Mouse (Mus musculus) heart, adult 9 months (tissue): ENCODE results near the gene Shank1.
"Not testable (repeated sequence)": the region's sequence is repeated elsewhere in the genome, so short reads cannot be mapped to it uniquely, and the experiment has no call there.

ENCODE experiments used
- DNase-seq, 2 experiments: peaks; one replicate each; pipeline ENCODE4 v3.0.0; 2022; ENCODE audit warnings: low spot score in 2 of 2

Shank1 gene

GRCm38 (mm10) chr7:44309475-44310284, at the start of gene Shank1:
TSS of gene Shank1 (plus strand) at chr7:44310253.
- no peak for DNase-seq

DNA sequence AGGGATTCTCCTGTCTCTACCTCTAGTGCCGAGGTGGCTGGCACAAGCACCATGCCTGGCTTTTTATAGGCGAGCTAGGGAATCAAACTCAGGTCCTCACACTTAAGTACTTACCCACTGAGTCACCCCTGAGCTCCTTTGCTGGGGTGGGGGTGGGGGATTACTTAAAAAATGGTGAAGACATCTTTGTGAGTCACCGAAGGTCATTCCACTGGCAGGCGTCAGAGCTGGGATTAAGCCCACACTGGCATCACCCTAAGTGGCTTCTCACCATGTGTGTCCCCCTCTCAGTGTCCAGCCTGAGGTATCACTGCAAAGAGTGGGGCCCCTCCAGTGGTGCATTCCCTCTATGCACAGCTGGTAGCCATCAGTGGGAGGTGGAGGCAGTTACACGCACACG, 49.6 kb upstream of the Shank1 start:
- DNase-seq: no peak

DNA sequence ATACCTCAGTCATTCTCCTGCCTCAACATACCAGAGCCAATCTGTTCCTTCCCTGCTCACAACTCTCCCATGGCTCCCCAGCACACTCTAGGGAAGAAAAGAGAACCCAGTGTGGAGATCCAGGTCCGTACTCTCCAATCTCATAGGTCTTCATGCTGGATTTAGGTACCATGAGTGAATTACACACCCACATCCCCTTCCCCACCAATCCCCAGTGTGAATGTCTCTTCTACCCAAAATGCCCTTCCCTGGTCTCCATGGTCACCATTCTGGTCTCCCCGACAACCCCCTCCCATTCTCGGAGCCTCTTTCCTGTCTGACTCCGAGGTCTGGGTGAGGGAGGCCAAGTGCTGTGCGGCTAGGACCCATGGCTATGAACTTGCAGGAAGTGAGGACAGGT, 48.9 kb upstream of the Shank1 start, which contains the start of gene Gm15517:
Gm15517 (plus strand) TSS at position 301 of the 400 bp plus-strand sequence.
- DNase-seq: no peak

GRCm38 (mm10) chr7:44262791-44263643, 47.0 kb upstream of the Shank1 start:
- DNase-seq: peak; percentile 69 to 92

DNA sequence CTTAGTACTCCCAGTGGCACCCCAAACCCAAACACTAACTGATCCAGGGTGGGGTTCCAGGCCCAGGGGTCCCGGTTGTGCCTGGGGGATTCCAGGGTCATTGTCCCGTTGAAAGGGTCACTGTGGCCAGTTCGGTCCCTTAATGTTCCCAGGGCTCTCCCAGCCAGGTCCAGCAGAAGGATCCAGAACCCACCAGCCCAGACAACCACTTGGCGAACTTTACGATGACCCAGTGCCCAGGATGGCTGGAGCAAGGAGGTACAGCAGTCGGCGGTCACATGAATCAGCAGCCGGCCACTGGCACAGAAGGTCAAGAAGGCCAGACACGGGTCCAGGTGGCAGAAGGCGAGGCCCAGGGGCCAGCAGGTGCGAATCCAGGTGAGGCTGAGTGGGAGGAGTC, 41.9 kb upstream of the Shank1 start:
- DNase-seq: no peak

DNA sequence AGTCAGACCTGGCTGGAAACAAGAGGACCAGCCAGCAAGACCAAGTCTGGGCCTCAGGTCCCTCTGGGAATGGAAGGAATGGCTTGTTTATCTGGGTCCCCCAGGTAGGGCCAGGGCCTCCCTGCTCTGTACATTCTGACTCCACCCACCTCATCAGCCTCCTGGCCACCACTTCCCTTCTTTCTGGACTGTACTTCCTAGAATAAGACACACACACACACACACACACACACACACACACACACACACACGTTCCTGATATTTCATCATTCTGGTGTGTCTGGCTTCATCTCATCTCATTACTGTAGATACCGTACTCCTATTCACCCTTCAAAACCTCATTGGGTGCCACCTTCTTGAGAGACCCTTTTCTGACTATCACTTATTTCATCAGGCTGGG, 40.7 kb upstream of the Shank1 start:
- no peak for DNase-seq

DNA sequence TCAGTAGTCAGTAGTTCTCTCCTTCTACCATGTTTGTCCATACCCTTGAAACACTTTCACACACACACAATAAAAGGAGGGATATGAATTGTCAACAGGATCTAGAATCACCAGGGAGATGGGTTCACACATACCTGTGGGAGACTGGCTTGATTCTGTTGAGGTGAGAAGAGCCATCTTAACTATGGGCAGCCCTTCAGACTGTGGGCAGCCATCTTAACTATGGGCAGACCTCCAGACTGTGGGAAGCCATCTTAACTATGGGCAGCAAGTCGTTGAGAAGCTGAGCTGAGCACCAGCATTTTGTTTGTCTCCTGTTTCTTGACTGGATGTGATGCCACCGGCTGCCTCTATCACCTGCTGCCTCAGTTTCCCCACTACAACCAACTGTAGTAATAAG, 38.7 kb upstream of the Shank1 start:
- DNase-seq: no peak

GRCm38 (mm10) chr7:44272546-44272945, 37.5 kb upstream of the Shank1 start:
- DNase-seq: no peak

GRCm38 (mm10) chr7:44273446-44273845, 36.6 kb upstream of the Shank1 start:
- DNase-seq: no peak

DNA sequence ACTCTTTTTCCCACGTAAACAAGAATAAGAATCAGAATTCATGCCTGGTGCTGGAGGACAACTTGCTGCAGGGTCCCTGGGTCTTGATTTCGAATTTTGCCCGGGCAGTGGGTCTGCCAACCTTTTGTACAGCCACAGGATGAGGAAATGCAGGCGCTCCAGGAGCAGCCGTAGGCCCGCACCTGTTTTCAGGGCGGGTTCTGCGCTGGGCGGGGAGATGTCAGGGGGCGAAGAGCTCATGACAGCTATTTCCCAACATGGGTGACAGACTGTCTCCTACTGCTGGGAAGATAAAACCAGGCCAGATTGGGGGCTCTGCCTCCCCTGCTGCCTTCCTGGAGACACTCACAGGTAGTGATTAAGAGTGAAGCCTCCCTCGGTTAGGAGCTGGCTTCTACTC, 36.0 kb upstream of the Shank1 start:
- no peak for DNase-seq

DNA sequence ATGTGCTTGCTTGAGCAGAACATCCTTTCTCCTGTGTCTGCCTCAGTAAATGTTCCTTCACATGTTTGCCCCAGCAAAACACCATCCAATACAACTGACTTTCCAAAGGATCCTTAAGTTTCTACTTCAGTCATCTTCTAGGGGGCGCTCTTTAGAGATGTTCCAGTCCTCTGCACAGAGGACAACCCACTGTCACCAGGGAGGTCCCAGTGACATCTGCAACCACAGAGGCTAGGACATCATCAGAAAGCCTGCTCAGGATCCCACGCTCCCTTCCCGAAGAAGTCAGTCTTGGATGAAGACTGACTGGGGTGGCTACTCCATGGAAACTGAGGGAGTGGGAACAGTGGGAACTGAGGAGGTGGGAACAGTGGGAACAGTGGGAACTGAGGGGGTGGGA, 34.5 kb upstream of the Shank1 start:
- DNase-seq: no peak

DNA sequence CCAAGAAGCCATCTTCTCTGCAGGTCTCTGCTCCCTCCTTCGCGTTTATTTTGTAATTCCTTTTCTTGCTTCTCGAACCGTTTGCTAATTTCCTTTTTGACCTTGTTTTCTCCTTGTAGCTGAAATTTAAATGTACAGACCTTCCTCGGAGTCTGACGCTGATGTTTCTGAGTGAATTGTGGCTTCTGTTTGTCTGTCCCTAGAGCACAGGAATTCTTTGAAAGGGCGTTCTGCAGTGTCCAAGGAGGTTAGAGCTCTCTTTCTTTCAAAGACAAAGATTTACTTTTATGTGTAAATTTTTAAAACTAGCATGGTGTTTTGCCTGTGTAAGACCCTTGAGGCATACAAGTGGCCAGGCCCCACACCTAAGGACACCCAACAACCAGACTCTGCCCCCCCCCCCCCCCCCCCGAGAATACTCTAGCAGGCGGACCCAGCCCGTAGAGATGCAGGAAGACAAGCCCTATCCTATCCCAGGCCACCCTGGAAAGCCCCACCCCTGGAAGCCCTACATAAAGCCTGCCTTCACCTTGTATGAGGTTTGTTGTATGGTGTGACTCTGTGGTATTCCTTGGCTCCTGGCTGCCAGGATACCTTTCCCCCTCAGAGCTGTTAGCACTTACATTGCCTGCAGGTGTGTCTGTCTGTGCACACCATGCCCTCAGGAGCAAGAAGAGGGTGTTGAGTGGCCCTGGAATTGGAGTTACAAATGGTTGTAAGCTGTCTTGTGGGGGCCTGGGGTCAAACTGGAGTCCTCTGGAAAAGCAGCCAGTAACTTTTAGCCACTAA, 33.4 kb upstream of the Shank1 start:
- DNase-seq: no peak

GRCm38 (mm10) chr7:44277250-44277622, 32.8 kb upstream of the Shank1 start:
- DNase-seq: no peak

GRCm38 (mm10) chr7:44280959-44281358, 29.1 kb upstream of the Shank1 start:
- no peak for DNase-seq

DNA sequence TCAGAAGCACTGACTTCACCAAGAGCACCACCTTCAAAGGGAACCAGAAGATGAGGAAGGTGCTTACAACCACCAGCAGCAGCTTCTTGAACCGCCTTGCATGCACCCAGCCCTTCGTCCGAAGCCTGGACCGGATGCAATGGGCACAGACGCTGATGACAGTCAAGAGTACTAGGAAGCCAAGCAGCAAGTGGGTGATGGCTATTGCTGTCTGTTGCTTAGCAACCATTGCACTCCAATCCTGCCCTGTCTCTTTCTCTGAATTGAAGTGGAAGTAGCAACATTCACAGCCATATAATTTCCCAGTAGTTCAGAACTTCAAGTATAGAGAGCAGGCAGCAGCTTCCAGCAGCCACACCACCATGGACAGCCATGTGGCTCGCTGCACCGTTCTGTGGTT, 28.5 kb upstream of the Shank1 start:
- DNase-seq: no peak

- DNase-seq: no peak
Measured at GRCm38 (mm10) chr7:44287760-44288159, 22.3 kb upstream of the Shank1 start.

GRCm38 (mm10) chr7:44290986-44291385, 19.1 kb upstream of the Shank1 start:
- DNase-seq: no peak

GRCm38 (mm10) chr7:44291418-44291817, 18.6 kb upstream of the Shank1 start:
- DNase-seq: no peak

- DNase-seq: not testable (repeated sequence)
Measured at GRCm38 (mm10) chr7:44297501-44297900, 12.6 kb upstream of the Shank1 start.

DNA sequence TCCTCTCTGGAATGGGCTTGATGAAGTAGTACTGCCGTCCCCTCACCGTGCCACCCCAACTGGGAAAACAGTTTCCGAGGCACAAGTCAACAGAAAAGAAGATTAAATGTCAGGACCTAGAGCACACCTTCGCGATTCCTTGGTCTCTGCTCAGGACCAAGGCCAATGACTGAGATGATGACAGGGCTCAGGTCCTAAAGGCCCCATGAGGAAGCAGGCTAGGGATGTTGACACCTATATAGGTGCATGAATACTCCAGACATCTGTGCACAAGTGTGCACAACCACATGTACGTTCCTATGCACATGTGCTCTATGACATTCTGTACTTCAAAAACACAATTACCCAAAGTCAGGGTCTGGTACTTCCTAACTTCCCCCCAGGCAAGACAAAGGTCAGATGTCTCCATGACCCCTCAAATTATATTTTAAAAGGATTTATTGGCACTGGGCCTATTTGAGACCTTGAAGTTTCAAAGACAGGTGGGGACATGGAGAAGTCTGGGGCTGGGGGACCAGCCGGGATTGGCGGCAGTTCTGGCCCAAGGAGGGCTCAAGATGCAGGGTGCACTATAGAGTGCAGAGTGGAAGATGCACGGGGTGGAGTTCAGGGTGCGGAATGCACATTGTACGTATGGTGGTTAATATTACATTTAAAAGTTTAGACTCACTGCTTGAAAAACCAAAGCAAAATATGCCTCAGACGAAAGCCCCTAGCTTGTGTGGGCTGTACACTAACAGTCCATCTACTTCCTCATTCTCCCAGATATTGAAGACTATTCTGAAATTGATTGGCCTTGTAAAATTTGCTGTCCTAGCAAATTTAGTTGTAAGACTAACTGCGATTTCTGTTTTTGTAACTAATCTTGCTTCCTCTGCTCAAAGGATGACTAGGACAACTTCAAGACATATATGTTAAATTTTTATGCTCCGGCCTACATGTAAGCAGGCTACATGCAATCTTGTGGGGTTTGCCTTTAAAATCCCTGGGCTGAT, 6.4 kb upstream of the Shank1 start:
- DNase-seq: no peak

GRCm38 (mm10) chr7:44304463-44304774, 5.6 kb upstream of the Shank1 start:
- no peak for DNase-seq
